Mouse (Mus musculus) cerebellum, adult 2 months (tissue): ENCODE data around the gene Mlh1. TPM values are rescaled to one million over a fixed set of nuclear protein-coding genes. Genes with fewer than 3 reads are reported as not detected.

Experiments used
- DNase-seq, 2 experiments: peaks; one replicate each; pipeline ENCODE4 v3.0.0; 2021
- H3K27ac ChIP-seq: fragments of 200-500 bp; 2 replicates; pipeline ENCODE4 v1.5.1; 2012; ENCODE audit warnings: low read length, control low read depth, inconsistent platforms; ENCODE audit not compliant: insufficient read depth
- H3K27me3 ChIP-seq: fragments of 200-500 bp; 2 replicates; pipeline ENCODE4 v1.6.1; 2012; ENCODE audit warnings: inconsistent platforms, mild to moderate bottlenecking, low read length, moderate library complexity; ENCODE audit not compliant: control insufficient read depth, insufficient read depth
- H3K4me1 ChIP-seq: fragments of 200-500 bp; 2 replicates; pipeline ENCODE4 v1.6.1; 2011; ENCODE audit warnings: low read length; ENCODE audit not compliant: control insufficient read depth, insufficient read depth
- H3K4me3 ChIP-seq: fragments of 200-500 bp; replicated peaks from 2 replicates; pipeline ENCODE3; 2011; ENCODE audit warnings: mild to moderate bottlenecking, low read depth, low read length, control low read depth; ENCODE audit not compliant: insufficient read depth
- CTCF ChIP-seq: fragments of 200-500 bp; IDR thresholded peaks from 2 replicates; pipeline ENCODE4 v1.5.1; 2011; ENCODE audit warnings: low read depth, mild to moderate bottlenecking, control low read depth, low read length, moderate library complexity, borderline replicate concordance; ENCODE audit not compliant: insufficient read depth
- POLR2A ChIP-seq: fragments of 200-500 bp; IDR thresholded peaks from 2 replicates; pipeline ENCODE4 v1.6.1; 2011; ENCODE audit warnings: low read length, control low read depth, borderline replicate concordance; ENCODE audit not compliant: insufficient read depth
- WGBS: fragments of 180-500 bp; shearing (Covaris S2); methylation state at CpG from one replicate; pipeline ENCODE4 v1.1.7; 2018; 5-methylcytosine and 5-hydroxymethylcytosine counted together
- polyA plus RNA-seq: library from polyadenylated mRNA; depleted of rRNA; stranded (reverse); fragments of >200 nt; gene quantifications from 2 replicates; pipeline ENCODE4 v1.2.3, GENCODE M21; 2012

The Mlh1 gene
- polyA plus RNA-seq, 1 experiment = 36.6 TPM

- no peaks in the 10 kb centered on the region for H3K4me1 ChIP-seq
- TF ChIP-seq POLR2A = no peak
- TF ChIP-seq CTCF = no peak
- 17% methylated on average over 1 of the region's 1 CpGs for WGBS
- no peaks in the 10 kb centered on the region for H3K27me3 ChIP-seq
- H3K27ac ChIP-seq = no peak overlapping the region
- DNase-seq = peak in 1 of 2 experiments; percentile 37
- H3K4me3 ChIP-seq = no peak overlapping the region
Observed at GRCm38 (mm10) chr9:111260360-111260985, 11.1 kb downstream of the Mlh1 start.

- no peak overlapping the region for H3K27ac ChIP-seq
- H3K4me1 ChIP-seq = no peaks in the 10 kb centered on the region
- 76% methylated on average over 7 of the region's 7 CpGs for WGBS
- H3K4me3 ChIP-seq = no peak overlapping the region
- no peaks in the 10 kb centered on the region for H3K27me3 ChIP-seq
- TF ChIP-seq POLR2A (no peak), CTCF (no peak)
- DNase-seq = no peak
Observed at GRCm38 (mm10) chr9:111252161-111252869, 19.3 kb downstream of the Mlh1 start.

GRCm38 (mm10) chr9:111247682-111248246, 23.8 kb downstream of the Mlh1 start:
- Histone ChIP-seq H3K27ac (no peak overlapping the region), H3K4me1 (no peaks in the 10 kb centered on the region), H3K4me3 (no peak overlapping the region), H3K27me3 (no peaks in the 10 kb centered on the region)
- no peak for DNase-seq
- WGBS = 79% methylated on average over 3 of the region's 3 CpGs
- TF ChIP-seq POLR2A = no peak
- TF ChIP-seq CTCF = no peak

GRCm38 (mm10) chr9:111245546-111245945, 26.0 kb downstream of the Mlh1 start:
- Histone ChIP-seq H3K27ac (no peak overlapping the region), H3K4me3 (no peak overlapping the region), H3K27me3 (no peaks in the 10 kb centered on the region), H3K4me1 (no peaks in the 10 kb centered on the region)
- 58% methylated on average over 6 of the region's 6 CpGs for WGBS
- no peak for DNase-seq
- TF ChIP-seq CTCF = no peak
- TF ChIP-seq POLR2A = no peak

- no peak for DNase-seq
- Histone ChIP-seq H3K4me3 (no peak overlapping the region), H3K27ac (no peak overlapping the region), H3K27me3 (no peaks in the 10 kb centered on the region), H3K4me1 (no peaks in the 10 kb centered on the region)
- 74% methylated on average over 6 of the region's 6 CpGs for WGBS
- TF ChIP-seq POLR2A = no peak
Observed at GRCm38 (mm10) chr9:111243384-111243783, 28.2 kb downstream of the Mlh1 start.

- WGBS = 92% methylated on average over 4 of the region's 4 CpGs
Observed at GRCm38 (mm10) chr9:111239821-111240220, 31.8 kb downstream of the Mlh1 start.

GRCm38 (mm10) chr9:111237726-111238125, 33.9 kb downstream of the Mlh1 start:
- no peaks in the 10 kb centered on the region for H3K27me3 ChIP-seq
- H3K4me1 ChIP-seq = no peaks in the 10 kb centered on the region
- DNase-seq = no peak
- TF ChIP-seq POLR2A (no peak), CTCF (no peak)
- no peak overlapping the region for H3K4me3 ChIP-seq
- no peak overlapping the region for H3K27ac ChIP-seq

More at GRCm38 (mm10) chr9:111239821-111240220, 31.8 kb downstream of the Mlh1 start:
- Histone ChIP-seq H3K4me1 (no peaks in the 10 kb centered on the region), H3K27ac (no peak overlapping the region), H3K27me3 (no peaks in the 10 kb centered on the region), H3K4me3 (no peak overlapping the region)
- TF ChIP-seq CTCF = no peak
- no peak for TF ChIP-seq POLR2A
- DNase-seq = no peak

GRCm38 (mm10) chr9:111234701-111235100, 36.9 kb downstream of the Mlh1 start:
- TF ChIP-seq CTCF = no peak
- no peak for TF ChIP-seq POLR2A
- H3K27me3 ChIP-seq = no peaks in the 10 kb centered on the region
- no peak for DNase-seq
- H3K27ac ChIP-seq = no peak overlapping the region
- H3K4me1 ChIP-seq = no peaks in the 10 kb centered on the region
- H3K4me3 ChIP-seq = no peak overlapping the region
- 90% methylated on average over 9 of the region's 9 CpGs for WGBS

- no peak overlapping the region for H3K4me3 ChIP-seq
- 86% methylated on average over 5 of the region's 5 CpGs for WGBS
- H3K27me3 ChIP-seq = no peaks in the 10 kb centered on the region
- H3K4me1 ChIP-seq = no peaks in the 10 kb centered on the region
- H3K27ac ChIP-seq = no peak overlapping the region
- DNase-seq = no peak
- TF ChIP-seq CTCF (no peak), POLR2A (no peak)
Observed at GRCm38 (mm10) chr9:111228446-111228845, 43.1 kb downstream of the Mlh1 start.
